Mouse (Mus musculus) thymus, adult 2 months (tissue): ENCODE measurements around the gene Aqp3. TPM values are rescaled to one million over a fixed set of nuclear protein-coding genes. Genes with fewer than 3 reads are reported as not detected.

ENCODE experiments used
- DNase-seq: peaks from one replicate; pipeline ENCODE4 v3.0.0; 2021
- H3K27ac ChIP-seq: fragments of 200-500 bp; 2 replicates; pipeline ENCODE4 v1.5.1; 2012; ENCODE audit warnings: low read length, control low read depth; ENCODE audit not compliant: control insufficient read depth, insufficient read depth
- H3K27me3 ChIP-seq: fragments of 200-500 bp; 2 replicates; pipeline ENCODE4 v1.6.1; 2012; ENCODE audit warnings: mild to moderate bottlenecking, low read length, moderate library complexity, mixed read lengths; ENCODE audit not compliant: control insufficient read depth, insufficient read depth
- H3K36me3 ChIP-seq: fragments of 200-500 bp; 2 replicates; pipeline ENCODE4 v1.6.1; 2012; ENCODE audit warnings: mild to moderate bottlenecking, low read length, moderate library complexity; ENCODE audit not compliant: control insufficient read depth, insufficient read depth
- H3K4me1 ChIP-seq: fragments of 200-500 bp; replicated peaks from 2 replicates; pipeline ENCODE4 v1.6.1; 2012; ENCODE audit warnings: low read length; ENCODE audit not compliant: control insufficient read depth, insufficient read depth
- H3K4me3 ChIP-seq: fragments of 200-500 bp; 2 replicates; pipeline ENCODE4 v1.5.1; 2012; ENCODE audit warnings: mild to moderate bottlenecking, low read length, control low read depth, moderate library complexity; ENCODE audit not compliant: control insufficient read depth, insufficient read depth
- CTCF ChIP-seq: fragments of 200-500 bp; IDR thresholded peaks from 2 replicates; pipeline ENCODE4 v1.5.1; 2012; ENCODE audit warnings: mild to moderate bottlenecking, control low read depth, low read length, moderate library complexity, borderline replicate concordance; ENCODE audit not compliant: control insufficient read depth, poor library complexity, insufficient read depth; ENCODE audit errors: extremely low read depth
- POLR2A ChIP-seq: fragments of 200-500 bp; IDR thresholded peaks from 2 replicates; pipeline ENCODE4 v1.6.1; 2012; ENCODE audit warnings: mild to moderate bottlenecking, low read length, control low read depth, moderate library complexity; ENCODE audit not compliant: control insufficient read depth, poor library complexity, insufficient read depth; ENCODE audit errors: extremely low read depth
- WGBS: fragments of 180-500 bp; shearing (Covaris S2); methylation state at CpG from one replicate; pipeline ENCODE4 v1.1.7; 2018; 5-methylcytosine and 5-hydroxymethylcytosine counted together
- polyA plus RNA-seq: library from polyadenylated mRNA; depleted of rRNA; stranded (reverse); fragments of >200 nt; gene quantifications from 2 replicates; pipeline ENCODE4 v1.2.3, GENCODE M21; 2012

The Aqp3 gene
- polyA plus RNA-seq, 1 experiment = 21.1 TPM

- Histone ChIP-seq H3K4me1 (no peaks in the 10 kb centered on the region), H3K4me3 (no peak overlapping the region), H3K36me3 (no peaks in the 10 kb centered on the region), H3K27ac (no peak overlapping the region), H3K27me3 (no peaks in the 10 kb centered on the region)
- WGBS = 93% methylated on average over 4 of the region's 4 CpGs
- DNase-seq = no peak
- no peak for TF ChIP-seq POLR2A
- no peak for TF ChIP-seq CTCF
Measured at GRCm38 (mm10) chr4:41107440-41107839, 9.5 kb upstream of the Aqp3 start.

GRCm38 (mm10) chr4:41102901-41103300 lies 4.9 kb upstream of the Aqp3 start:
- H3K4me1 ChIP-seq = peaks cover 6% of the 10 kb centered on the region
- peaks cover 2% of the 10 kb centered on the region; the same call in 1 of the 2 replicates for H3K27me3 ChIP-seq
- DNase-seq = no peak
- no peak overlapping the region for H3K27ac ChIP-seq
- no peak overlapping the region for H3K4me3 ChIP-seq
- H3K36me3 ChIP-seq = no peaks in the 10 kb centered on the region
- TF ChIP-seq POLR2A (no peak), CTCF (no peak)

- Histone ChIP-seq H3K36me3 (no peaks in the 10 kb centered on the region), H3K4me1 (peaks cover 17% of the 10 kb centered on the region), H3K27me3 (peaks cover 2% of the 10 kb centered on the region; the same call in 1 of the 2 replicates), H3K27ac (no peak overlapping the region), H3K4me3 (no peak overlapping the region)
- no peak for TF ChIP-seq CTCF
- no peak for TF ChIP-seq POLR2A
- DNase-seq = no peak
- 92% methylated on average over 1 of the region's 1 CpGs for WGBS
Measured at GRCm38 (mm10) chr4:41100986-41101385, 3.0 kb upstream of the Aqp3 start.

GRCm38 (mm10) chr4:41098577-41098951 lies 581 bp upstream of the Aqp3 start:
- 19% methylated on average over 11 of the region's 11 CpGs for WGBS

GRCm38 (mm10) chr4:41097381-41097780 lies 602 bp downstream of the Aqp3 start:
- Histone ChIP-seq H3K27me3 (peaks cover 2% of the 10 kb centered on the region; the same call in 1 of the 2 replicates), H3K36me3 (no peaks in the 10 kb centered on the region), H3K4me3 (0 out of 2 replicates have a peak overlapping the region, but pooled peaks have one; percentile 25), H3K4me1 (peaks cover 17% of the 10 kb centered on the region), H3K27ac (no peak overlapping the region)
- TF ChIP-seq POLR2A (no peak), CTCF (no peak)
- WGBS = 43% methylated on average over 13 of the region's 13 CpGs
- DNase-seq = no peak

More at GRCm38 (mm10) chr4:41098577-41098951, 581 bp upstream of the Aqp3 start:
- no peak for TF ChIP-seq CTCF
- TF ChIP-seq POLR2A = no peak
- DNase-seq = no peak
- Histone ChIP-seq H3K27me3 (peaks cover 2% of the 10 kb centered on the region; the same call in 1 of the 2 replicates), H3K36me3 (no peaks in the 10 kb centered on the region), H3K4me3 (no peak overlapping the region), H3K4me1 (peaks cover 17% of the 10 kb centered on the region), H3K27ac (no peak overlapping the region)

- Histone ChIP-seq H3K36me3 (no peaks in the 10 kb centered on the region), H3K27ac (no peak overlapping the region), H3K4me1 (peaks cover 17% of the 10 kb centered on the region), H3K27me3 (peaks cover 2% of the 10 kb centered on the region; the same call in 1 of the 2 replicates), H3K4me3 (no peak overlapping the region)
- WGBS = 39% methylated on average over 5 of the region's 5 CpGs
- DNase-seq = no peak
- TF ChIP-seq POLR2A (no peak), CTCF (no peak)
Measured at GRCm38 (mm10) chr4:41096794-41097193, 1.2 kb downstream of the Aqp3 start.

- DNase-seq = no peak
- Histone ChIP-seq H3K27me3 (peaks cover 2% of the 10 kb centered on the region; the same call in 1 of the 2 replicates), H3K27ac (no peak overlapping the region), H3K4me1 (peaks cover 17% of the 10 kb centered on the region), H3K4me3 (no peak overlapping the region), H3K36me3 (no peaks in the 10 kb centered on the region)
- TF ChIP-seq CTCF (no peak), POLR2A (no peak)
- WGBS = 83% methylated on average over 8 of the region's 8 CpGs
Measured at GRCm38 (mm10) chr4:41096169-41096568, 1.8 kb downstream of the Aqp3 start.
